Mouse (Mus musculus) heart, embryonic 16.5 days (tissue): ENCODE measurements around the gene 4930426L09Rik. TPM values are rescaled to one million over a fixed set of nuclear protein-coding genes. Genes with fewer than 3 reads are reported as not detected.
"Not testable (repeated sequence)": the region's sequence is repeated elsewhere in the genome, so short reads cannot be mapped to it uniquely, and the experiment has no call there.

Experiments
- ATAC-seq: fragments of 200-750 bp; cut with Nextera tagmentation; replicated peaks from 2 replicates; pipeline ENCODE4 v1.8.0; 2017; ENCODE audit warnings: moderate number of reproducible peaks; ENCODE audit not compliant: insufficient read depth, low FRiP score; ENCODE audit errors: extremely low read depth
- H3K27ac ChIP-seq: fragments of 300-500 bp; sonication (generic); 2 replicates; pipeline ENCODE4 v1.5.1; 2014; ENCODE audit warnings: mild to moderate bottlenecking, low read length, control low read depth, moderate library complexity
- H3K27me3 ChIP-seq: fragments of 300-500 bp; sonication (generic); 2 replicates; pipeline ENCODE4 v1.6.1; 2014; ENCODE audit warnings: low read length, mixed read lengths; ENCODE audit not compliant: control insufficient read depth, insufficient read depth
- H3K36me3 ChIP-seq: fragments of 300-500 bp; sonication (generic); 2 replicates; pipeline ENCODE4 v1.6.1; 2014; ENCODE audit not compliant: control insufficient read depth, insufficient read depth
- H3K4me1 ChIP-seq: fragments of 300-500 bp; sonication (generic); 2 replicates; pipeline ENCODE4 v1.6.1; 2014; ENCODE audit warnings: low read length, mixed read lengths; ENCODE audit not compliant: control insufficient read depth, insufficient read depth
- H3K4me2 ChIP-seq: fragments of 300-500 bp; sonication (generic); 2 replicates; pipeline ENCODE4 v1.6.1; 2014; ENCODE audit warnings: low read depth, mild to moderate bottlenecking, control low read depth, low read length
- H3K4me3 ChIP-seq: fragments of 300-500 bp; sonication (generic); 2 replicates; pipeline ENCODE4 v1.5.1; 2014; ENCODE audit warnings: mild to moderate bottlenecking, control low read depth, low read length
- H3K9ac ChIP-seq: fragments of 300-500 bp; sonication (generic); 2 replicates; pipeline ENCODE4 v1.6.1; 2014; ENCODE audit warnings: low read length, control low read depth
- H3K9me3 ChIP-seq: fragments of 300-500 bp; sonication (generic); replicated peaks from 2 replicates; pipeline ENCODE4 v1.6.1; 2016; ENCODE audit warnings: low read length; ENCODE audit not compliant: control insufficient read depth
- WGBS: fragments of 180-500 bp; shearing (Covaris S2); extraction: QIAGEN DNeasy Blood & Tissue Kit; methylation state at CpG from one replicate; pipeline ENCODE4 v1.1.7; 2014; 5-methylcytosine and 5-hydroxymethylcytosine counted together
- polyA plus RNA-seq: library from polyadenylated mRNA; unstranded; fragments of >200 nt; fragmentation: Nextera tagmentation; extraction: Ambion mirVana; gene quantifications from 2 replicates; pipeline ENCODE4 v1.2.1, GENCODE M21; 2015

Gene 4930426L09Rik
- polyA plus RNA-seq, 1 experiment from 2014 or later: 0.09 TPM

GRCm38 (mm10) chr2:18992512-18993510, 5.3 kb upstream of the 4930426L09Rik start:
- Histone ChIP-seq H3K9ac (no peak overlapping the region), H3K4me1 (peaks cover 15% of the 10 kb centered on the region), H3K27me3 (no peaks in the 10 kb centered on the region), H3K9me3 (peaks cover 9% of the 10 kb centered on the region), H3K36me3 (no peaks in the 10 kb centered on the region; the same call in 1 of the 2 replicates), H3K27ac (no peak overlapping the region), H3K4me3 (no peak overlapping the region), H3K4me2 (no peak overlapping the region)
- 50% methylated on average over 7 of the region's 7 CpGs for WGBS
- no peak for ATAC-seq

DNA sequence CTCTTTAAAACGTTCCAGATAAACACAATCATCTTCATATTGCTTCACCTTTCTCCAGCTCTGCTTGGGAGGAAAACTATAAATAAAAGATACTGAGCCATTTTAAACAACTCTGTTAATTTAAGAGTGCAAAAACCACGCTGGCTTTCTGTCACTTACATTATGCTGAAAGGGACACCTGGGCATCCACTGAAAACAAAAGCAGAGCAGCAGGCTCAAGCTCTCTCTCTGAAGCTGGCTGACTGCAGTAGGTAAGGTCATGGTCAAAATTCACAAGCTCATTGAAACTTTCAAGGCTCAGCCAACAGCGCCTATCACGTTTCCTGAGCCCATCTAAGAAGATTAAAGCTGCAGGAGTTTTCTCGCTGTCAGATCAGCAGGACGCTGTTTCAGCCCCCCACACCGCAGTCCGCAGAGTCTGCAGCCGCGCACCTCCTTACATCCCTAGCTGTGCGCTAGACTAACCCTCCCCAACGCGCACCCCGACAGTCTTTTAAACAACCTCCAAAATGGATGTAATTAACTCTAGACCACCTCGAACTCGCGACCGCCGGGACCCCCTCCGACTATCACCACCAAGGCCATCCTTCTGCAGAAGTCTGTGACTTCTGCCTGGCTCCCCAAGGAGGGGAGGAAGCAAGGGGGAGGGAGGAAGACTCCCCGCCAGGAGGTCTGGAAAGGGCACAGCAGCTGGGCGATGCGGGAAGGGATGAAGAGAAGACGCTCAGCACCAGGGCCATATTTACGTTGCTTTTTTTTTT, 1.5 kb upstream of the 4930426L09Rik start:
- H3K27me3 ChIP-seq: no peaks in the 10 kb centered on the region
- WGBS: 2% methylated on average over 25 of the region's 25 CpGs
- peak overlapping the region; percentile 88 for H3K9ac ChIP-seq
- H3K4me3 ChIP-seq: peak overlapping the region; percentile 94
- no peak overlapping the region; the same call in 1 of the 2 replicates for H3K27ac ChIP-seq
- no peaks in the 10 kb centered on the region; the same call in 1 of the 2 replicates for H3K36me3 ChIP-seq
- no peak for ATAC-seq
- H3K9me3 ChIP-seq: peaks cover 2% of the 10 kb centered on the region
- H3K4me2 ChIP-seq: peak overlapping the region; percentile 92
- peaks cover 19% of the 10 kb centered on the region for H3K4me1 ChIP-seq

GRCm38 (mm10) chr2:18997387-18997971, 664 bp upstream of the 4930426L09Rik start:
- Histone ChIP-seq H3K4me2 (peak overlapping the region; percentile 92), H3K4me1 (peaks cover 19% of the 10 kb centered on the region), H3K36me3 (no peaks in the 10 kb centered on the region), H3K4me3 (peak overlapping the region; percentile 94), H3K9me3 (no peaks in the 10 kb centered on the region), H3K27me3 (no peaks in the 10 kb centered on the region), H3K9ac (peak overlapping the region; percentile 88), H3K27ac (peak overlapping the region; percentile 79)
- under 1% methylated on average over 46 of the region's 46 CpGs for WGBS
- ATAC-seq: peak; percentile 46

DNA sequence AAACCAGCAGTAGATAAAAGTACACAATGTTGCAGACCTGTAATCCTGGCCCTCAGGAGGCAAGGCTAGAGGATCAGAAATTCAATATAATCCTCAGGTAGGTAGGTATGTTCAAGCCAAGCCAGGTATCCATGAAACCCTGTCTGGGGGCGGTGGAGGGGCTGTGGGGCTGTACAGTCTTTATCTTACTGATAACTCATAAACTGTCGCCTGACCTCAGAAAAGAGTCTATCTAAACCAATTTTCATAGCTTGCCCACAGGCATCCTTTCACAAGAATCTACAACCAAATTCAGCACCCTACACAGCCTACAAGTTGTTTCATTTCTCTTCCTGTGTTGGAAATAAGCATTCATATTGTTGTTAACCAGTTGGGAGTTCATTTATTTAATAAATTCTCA, 1.3 kb downstream of the 4930426L09Rik start:
- no peaks in the 10 kb centered on the region for H3K27me3 ChIP-seq
- peaks cover 11% of the 10 kb centered on the region for H3K4me1 ChIP-seq
- WGBS: 90% methylated on average over 2 of the region's 2 CpGs
- no peaks in the 10 kb centered on the region for H3K9me3 ChIP-seq
- H3K4me2 ChIP-seq: no peak overlapping the region
- H3K27ac ChIP-seq: no peak overlapping the region
- no peak for ATAC-seq
- no peak overlapping the region for H3K9ac ChIP-seq
- H3K36me3 ChIP-seq: no peaks in the 10 kb centered on the region
- no peak overlapping the region for H3K4me3 ChIP-seq

DNA sequence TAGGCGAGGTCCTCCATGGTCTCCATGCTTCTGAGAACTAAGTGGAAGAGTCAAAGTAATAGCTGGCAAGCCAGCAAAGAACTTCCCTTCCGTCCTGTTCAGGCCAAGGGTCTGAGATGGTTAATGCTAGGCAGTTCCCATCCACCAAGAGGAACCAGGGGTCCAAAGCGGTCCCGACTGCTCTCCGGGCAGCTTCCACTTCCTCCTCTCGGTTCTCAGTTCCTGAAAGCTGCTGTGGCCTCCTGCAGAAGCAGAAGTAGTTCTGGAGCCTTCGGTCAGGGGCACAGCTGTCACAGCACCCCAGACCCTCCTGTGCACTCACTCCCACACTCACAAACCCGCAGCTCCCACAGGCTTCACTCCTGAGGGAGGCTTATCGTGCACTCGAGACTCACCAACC, 6.7 kb downstream of the 4930426L09Rik start:
- Histone ChIP-seq H3K27ac (no peak overlapping the region), H3K36me3 (no peaks in the 10 kb centered on the region), H3K9me3 (no peaks in the 10 kb centered on the region), H3K4me3 (no peak overlapping the region), H3K27me3 (no peaks in the 10 kb centered on the region), H3K4me1 (no peaks in the 10 kb centered on the region), H3K9ac (no peak overlapping the region), H3K4me2 (no peak overlapping the region)
- 58% methylated on average over 10 of the region's 10 CpGs for WGBS
- ATAC-seq: no peak

DNA sequence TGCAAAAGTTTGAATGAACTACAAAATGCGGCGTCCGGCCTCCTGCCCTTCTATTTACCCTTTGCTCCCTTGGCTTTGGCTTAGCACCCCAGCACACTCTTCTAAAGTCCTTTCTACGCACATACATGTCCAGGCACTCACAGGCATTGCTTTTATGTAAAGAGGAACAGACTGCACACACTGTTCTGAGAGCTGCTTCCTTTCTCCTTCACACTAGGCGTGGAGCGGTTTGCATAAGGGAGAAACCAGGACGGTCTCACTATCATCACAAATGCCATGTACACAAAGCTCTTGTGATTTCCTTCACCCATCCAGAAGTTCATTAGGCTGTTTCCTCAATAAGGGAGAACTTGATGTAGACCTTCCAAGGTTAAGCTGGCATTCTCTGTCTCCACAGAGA, 8.0 kb downstream of the 4930426L09Rik start:
- H3K9me3 ChIP-seq: no peaks in the 10 kb centered on the region
- no peaks in the 10 kb centered on the region for H3K27me3 ChIP-seq
- ATAC-seq: no peak

DNA sequence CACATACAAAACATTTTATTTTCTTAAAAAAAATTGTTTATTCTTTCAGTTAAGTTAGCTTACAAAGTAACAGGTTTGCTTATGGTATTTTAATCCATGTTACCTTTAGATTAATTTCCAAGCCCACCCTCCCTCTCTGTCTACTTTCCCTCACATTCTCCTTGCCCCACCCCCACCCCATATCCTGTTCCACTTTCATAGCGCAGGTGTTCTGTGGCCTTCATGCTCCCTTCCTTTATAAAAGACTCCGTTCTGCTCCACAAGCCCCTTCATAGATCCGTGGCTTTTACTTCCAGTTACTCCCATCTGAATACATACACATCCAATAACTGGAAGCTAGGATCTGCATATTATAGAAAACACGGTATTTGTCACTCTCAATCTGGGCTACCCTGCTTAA, 9.4 kb downstream of the 4930426L09Rik start:
- ATAC-seq: no peak; the same call in 1 of the 2 replicates
- 71% methylated on average over 4 of the region's 4 CpGs for WGBS
- no peaks in the 10 kb centered on the region for H3K36me3 ChIP-seq

More for the DNA sequence above, 8.0 kb downstream of the 4930426L09Rik start:
- Histone ChIP-seq H3K36me3 (no peaks in the 10 kb centered on the region), H3K4me1 (no peaks in the 10 kb centered on the region), H3K9ac (no peak overlapping the region), H3K27ac (no peak overlapping the region), H3K4me3 (no peak overlapping the region), H3K4me2 (no peak overlapping the region)
- 83% methylated on average over 7 of the region's 7 CpGs for WGBS

GRCm38 (mm10) chr2:19010541-19010940, 12.4 kb downstream of the 4930426L09Rik start:
- not testable (repeated sequence) for H3K9ac ChIP-seq, H3K36me3 ChIP-seq, ATAC-seq, H3K9me3 ChIP-seq, H3K4me1 ChIP-seq, H3K4me3 ChIP-seq, H3K27me3 ChIP-seq, H3K27ac ChIP-seq, H3K4me2 ChIP-seq
- 50% methylated on average over 1 of the region's 1 CpGs for WGBS

More for the DNA sequence above, 9.4 kb downstream of the 4930426L09Rik start:
- no peak overlapping the region for H3K9ac ChIP-seq
- H3K4me3 ChIP-seq: no peak overlapping the region
- no peaks in the 10 kb centered on the region for H3K27me3 ChIP-seq
- H3K4me1 ChIP-seq: no peaks in the 10 kb centered on the region
- no peak overlapping the region for H3K27ac ChIP-seq
- no peak overlapping the region for H3K4me2 ChIP-seq
- H3K9me3 ChIP-seq: no peaks in the 10 kb centered on the region
